Mouse (Mus musculus) inflammation-experienced regulatory T-cells, adult 6 months (primary cell): Measurements from ENCODE around the gene Alyref. TPM values are rescaled to one million over a fixed set of nuclear protein-coding genes. Genes with fewer than 3 reads are reported as not detected.
"Not testable (repeated sequence)": the region's sequence is repeated elsewhere in the genome, so short reads cannot be mapped to it uniquely, and the experiment has no call there.

Experiments
- ATAC-seq: one replicate; pipeline ENCODE4 v1.8.0; 2017
- polyA plus RNA-seq, 3 experiments: library from polyadenylated mRNA; unstranded; fragments of 100-300 nt; shearing (Covaris generic); gene quantifications; one replicate each; pipeline ENCODE4 v1.2.1; 2017

The Alyref gene
- polyA plus RNA-seq, 3 experiments from 2014 or later = 15.8 to 76.9 (median 47.7) TPM

DNA sequence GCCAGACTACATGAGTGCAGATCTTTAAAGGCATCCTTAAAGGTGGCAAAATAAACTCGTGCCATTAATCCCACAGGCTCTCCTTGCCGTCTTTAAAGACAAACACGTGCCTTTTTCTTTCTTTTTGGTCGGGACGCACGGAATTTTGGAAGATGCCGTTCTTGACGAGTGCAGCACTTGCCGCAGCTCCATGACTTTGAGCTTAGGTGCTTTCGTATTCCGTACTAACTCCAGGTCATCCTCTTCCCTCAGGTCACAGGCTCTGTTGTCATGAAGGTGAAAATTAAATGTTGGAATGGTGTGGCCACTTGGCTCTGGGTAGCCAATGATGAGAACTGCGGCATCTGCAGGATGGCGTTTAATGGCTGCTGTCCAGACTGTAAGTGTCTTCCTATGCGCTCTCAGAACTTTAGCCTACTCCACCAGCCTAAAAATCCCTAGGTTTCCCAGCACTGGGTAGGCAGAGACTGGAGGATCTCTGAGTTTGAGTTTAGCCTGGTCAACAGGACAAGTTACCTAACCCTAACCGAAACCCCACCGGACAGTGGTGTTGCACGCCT is 905 bp upstream of the Alyref start:
- no peak for ATAC-seq

DNA sequence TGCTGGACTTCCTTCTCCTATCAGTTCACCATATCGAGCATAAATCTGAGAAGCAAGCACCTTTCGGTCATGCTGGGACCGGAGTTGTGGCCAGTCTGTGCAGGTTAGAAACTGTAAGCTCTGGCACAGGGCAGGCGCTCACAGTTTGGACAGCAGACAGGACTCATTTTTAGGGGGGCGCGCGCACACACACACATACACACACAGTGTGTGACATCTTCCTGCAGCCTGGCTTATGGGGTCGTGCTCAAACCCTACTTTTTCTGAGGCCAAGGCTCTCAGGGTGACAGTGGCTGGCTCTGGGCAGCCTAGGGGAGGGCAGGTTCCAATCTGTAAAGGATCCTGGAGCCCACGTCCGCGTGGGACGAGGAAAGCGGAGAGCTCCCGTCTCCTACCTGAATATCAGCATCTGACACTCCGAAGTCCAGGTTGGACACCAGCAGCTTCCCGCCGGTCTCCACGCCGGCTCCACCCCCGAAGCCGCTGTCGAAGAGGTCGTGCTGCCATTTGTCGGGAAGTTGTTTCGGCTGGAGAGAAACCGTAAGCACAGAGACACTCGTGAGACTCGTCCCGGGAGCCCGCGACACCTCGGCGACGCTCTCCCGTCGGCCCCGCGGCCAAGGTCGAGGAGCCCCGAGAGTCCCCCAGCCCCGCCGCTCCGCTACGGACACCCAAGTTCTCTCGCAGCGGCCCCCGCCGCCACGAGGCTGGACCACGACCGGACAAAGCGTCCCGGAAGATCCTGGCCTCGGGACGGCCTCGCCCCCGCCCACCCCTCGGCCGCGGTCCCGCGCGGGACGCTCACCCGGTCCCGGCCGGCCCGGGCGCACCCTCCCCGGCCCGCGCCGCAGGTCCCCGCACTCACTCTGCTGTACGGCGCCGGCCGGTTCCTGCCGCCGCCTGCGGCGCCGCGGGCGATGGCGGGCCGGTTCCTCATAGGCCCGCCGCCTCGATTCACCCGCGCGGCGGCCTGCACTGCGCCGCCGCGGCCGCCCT is 627 bp downstream of the Alyref start:
- ATAC-seq = peak; percentile 19

DNA sequence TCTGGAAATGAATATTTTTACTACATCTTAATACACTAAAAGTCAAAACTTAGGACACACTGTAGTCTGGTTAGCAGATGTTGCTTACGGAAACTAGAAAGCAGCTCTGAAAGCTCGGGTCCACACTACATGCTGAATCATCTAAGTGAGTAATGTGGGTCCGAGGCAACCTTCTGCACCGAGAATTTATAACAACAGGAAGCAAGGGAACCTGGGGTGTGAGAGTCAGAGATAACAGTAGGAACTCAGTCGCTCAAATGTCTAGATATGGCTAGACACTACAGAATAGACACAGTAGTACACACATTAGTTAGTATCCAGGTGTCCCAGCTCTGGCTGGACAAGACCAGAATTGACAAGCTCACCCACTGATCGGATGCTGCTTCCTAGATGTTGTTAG is 9.6 kb downstream of the Alyref start:
- no peak for ATAC-seq

DNA sequence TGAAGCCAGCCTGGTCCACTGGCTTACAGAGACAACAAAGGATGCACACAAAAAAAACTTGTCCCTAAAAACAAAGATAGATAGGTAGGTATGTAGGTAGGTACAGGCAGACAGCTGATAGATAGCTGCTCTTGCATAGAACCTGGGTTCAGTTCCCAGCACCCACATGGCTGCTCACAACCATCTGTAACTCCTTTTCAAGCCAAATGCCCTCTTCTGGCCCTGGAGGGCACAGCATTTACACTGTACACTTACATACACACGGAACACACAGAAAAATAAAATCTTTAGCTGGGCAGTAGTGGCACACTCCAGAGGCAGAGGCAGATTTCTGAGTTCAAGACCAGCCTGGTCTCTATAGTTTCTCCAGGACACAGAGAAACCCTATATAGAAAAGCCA is 14.2 kb downstream of the Alyref start:
- no peak for ATAC-seq

DNA sequence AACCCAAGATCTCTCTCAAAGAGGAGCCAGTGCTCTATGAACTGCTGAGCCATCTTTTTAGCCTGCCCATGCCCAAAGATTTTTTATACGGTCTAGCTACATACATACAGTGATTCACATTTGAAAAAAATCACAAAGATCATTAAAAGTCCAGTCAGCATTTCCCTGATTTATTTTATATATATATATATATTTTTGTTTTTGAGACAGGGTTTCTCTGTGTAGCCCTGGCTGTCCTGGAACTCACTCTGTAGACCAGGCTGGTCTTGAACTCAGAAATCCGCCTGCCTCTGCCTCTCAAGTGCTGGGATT is 15.2 kb downstream of the Alyref start:
- ATAC-seq = not testable (repeated sequence)

DNA sequence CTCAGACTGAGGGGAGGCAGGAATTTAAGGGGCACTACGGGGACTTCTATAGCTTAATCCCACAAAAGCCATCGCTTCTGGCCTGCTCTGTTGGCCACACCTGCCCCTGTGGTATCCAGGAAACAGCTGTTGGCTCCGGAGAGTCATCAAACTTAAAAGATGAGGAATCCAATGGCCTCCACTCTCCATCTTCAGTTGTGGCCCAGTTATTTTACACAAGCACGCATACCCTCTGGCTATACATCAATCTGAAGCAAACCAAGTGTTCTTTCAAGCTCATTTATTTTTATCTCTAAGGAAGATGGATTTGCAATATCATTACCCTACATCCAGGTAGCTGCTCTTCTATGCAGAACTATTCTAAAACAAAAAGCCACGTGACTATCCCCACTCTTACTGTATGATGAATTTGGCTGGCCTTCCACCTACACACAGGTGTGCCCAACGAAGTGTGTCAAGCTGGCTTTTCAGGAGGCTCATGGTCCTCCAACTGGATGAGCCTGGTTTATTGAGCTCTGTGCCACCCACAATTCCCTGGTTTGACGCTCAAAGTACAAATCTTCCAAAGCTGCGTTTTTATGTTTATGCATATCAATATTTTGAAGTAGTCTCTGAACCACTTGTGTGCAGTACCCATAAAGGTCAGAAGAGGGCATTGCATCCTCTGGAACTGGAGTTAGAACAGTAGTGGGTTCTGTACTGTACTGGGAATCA is 15.7 kb downstream of the Alyref start:
- no peak for ATAC-seq

DNA sequence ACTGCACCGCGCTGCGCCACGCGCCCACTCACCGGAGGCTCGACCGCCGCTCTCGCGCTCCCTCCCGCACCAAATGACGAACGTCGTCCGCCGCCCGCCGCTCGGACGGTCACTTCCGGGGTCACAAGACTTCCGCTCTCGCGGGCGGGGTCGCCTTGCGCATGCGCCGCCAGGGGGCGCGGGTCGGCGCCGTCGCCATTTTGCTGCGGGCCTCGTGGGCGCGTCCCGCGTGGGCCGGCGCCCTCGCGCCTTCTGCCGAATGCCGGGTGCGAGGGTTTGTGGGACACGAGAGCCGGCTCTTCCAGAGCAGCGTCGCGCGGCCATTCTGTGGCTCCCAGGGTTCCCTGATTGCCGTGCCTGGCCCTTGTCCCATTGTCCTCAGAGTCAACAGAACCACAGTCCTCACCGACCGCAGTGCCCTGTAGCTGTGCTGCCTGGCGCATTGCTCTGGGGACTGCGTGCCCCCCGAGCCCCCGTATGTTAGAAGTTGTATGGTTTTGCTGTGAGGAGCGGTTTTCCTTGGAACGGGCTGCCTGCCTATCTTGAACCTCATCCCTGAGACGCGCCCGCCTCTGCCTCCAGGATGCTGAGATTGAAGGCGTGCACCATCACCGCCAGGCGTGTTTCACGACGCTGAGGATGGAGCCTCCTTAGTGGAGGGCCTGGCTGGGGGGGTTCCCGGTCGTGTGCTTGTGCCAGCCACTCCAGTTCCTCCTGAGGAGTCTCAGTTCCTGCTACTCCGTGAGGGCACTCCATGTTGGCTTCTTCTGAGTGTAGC is 16.5 kb downstream of the Alyref start, which contains the start of gene Arhgdia:
Gene Arhgdia, minus strand, starts transcription at position 135 of the 778 bp plus-strand sequence.
- peak; percentile 70 for ATAC-seq

DNA sequence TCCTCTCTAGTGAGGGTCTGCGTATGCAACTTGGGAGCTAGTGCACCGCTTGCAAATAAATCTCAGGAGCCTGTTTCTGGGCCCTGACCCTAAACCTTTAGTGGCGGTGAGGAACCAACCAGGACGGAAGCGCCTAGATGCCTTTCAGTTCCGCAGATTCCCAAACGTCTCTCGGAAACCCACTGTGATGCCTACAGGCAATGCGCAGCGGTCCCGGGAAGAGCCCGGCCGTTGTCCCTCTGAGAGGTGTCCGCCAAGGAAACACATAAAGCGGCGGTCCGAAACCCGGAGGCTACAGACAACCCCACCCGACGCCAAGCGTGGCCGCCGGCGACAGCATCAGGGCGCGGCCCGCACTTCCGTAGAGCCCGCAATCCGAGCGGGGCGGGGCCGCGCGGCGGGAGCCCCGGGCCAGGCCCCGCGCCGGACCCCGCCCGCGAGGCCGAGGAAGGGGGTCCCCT is 17.3 kb downstream of the Alyref start:
- ATAC-seq = no peak

DNA sequence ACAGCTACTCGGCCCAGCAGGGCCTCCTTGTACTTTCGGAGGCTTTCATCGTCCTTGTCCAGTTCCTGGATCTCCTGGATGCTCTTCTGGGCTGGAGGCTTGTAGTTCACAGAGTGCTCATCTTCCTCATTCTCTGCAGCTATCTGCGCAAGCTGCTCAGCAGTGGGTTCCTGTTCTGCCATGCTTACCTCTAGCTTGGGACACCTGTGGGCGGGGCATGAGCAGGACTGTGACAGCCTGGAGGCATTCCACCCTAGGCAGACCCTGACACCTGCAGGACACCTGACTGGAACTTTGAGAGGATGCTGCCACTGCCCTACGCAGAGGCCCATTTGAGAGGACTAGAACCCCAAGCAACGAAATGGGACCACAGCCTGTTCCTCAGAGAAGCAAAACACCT is 18.0 kb downstream of the Alyref start:
- no peak for ATAC-seq

DNA sequence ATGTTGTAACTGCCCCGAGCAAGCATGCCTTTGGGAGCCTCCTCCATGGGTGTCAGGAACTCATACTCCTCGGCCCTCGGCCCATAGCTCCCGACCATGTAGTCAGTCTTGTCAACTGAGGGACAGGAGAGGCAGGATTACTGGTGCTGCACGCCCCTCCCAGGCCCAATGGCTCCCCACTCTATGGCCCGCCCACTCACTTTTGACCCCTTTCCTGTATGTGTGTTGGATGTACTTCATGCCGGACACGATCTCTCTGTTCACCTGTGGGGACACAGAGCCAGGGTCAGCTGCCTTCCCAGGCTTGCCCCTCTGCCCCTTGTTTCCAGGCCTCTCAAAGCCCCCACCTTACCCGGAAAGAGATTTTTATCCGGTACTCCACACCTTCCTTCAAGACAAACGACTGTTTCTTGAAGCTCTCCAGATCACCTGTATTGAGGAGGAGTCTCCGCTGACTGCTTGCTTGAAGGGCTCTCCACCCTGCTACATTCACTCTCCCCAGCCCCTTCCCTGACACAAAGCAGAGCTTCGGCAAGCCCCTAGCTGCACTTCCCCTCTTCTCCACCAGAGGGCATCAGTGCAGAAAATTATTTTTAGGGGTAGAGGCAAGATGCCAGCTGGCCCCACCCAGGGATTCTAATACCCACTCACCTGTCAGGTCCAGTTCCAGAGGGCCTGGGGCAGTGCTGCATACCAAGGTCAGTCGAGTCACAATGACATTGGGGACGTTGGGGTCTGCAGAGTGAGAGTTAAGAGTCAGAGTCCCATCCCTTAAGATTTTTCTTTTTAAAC is 18.7 kb downstream of the Alyref start:
- ATAC-seq = peak; percentile 29

DNA sequence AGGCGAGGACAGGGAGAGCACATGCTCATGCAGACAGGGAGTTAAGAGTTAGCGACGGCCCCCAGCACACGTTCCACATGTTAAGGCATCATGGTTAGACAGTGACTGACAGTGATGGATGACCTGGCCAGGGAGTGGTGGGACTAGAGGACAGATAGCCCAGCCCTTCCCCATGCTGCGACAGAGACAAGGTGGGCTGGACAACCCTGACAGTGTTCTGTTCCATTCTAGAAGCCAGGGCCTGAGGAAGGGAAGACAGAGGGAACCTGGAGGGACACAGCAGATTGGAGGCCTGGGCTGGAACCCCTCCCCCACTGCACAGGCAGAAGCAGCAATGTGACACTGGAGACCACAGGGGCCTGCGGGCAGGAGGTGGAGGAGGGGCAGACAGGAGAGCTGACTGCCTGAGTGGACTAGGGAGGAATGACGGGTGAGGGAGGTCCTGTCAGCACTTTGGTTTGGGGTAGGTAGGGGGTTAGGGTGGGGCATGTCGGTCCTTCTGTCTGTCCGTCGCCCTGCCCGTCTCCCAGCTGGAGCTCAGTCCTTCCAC is 19.4 kb downstream of the Alyref start:
- ATAC-seq = no peak

DNA sequence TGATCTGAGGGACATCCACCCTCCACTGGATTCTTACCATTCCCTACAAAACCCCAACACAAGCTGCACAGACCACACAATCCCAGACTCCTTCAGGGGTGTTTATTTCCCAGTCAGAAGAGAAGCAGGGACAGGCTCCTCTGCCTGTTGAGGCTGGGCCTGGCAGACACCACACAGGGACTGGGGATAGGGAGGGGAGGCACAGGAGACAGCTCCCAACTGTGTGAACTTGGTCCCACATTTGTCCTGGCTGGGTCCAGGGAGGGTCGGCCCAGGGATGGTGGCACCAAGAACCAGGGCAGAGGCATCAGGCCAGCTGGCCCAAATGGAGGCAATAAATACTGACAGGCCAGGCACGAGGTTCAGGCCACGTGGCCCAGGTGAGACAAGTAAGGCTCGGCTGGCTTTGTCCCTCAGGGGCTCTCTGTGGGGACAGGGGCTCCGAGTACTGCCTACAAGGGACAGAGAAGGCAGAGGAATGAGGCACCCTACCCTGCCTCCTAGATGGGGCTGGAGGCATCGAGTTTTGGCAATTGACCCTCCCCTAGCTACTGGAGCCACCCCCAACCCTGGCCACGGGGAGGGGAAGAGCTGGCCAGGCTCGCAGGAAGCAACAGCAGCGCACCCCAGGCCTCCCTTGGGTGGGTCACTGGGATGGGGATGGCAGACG is 20.0 kb downstream of the Alyref start:
- ATAC-seq = no peak

DNA sequence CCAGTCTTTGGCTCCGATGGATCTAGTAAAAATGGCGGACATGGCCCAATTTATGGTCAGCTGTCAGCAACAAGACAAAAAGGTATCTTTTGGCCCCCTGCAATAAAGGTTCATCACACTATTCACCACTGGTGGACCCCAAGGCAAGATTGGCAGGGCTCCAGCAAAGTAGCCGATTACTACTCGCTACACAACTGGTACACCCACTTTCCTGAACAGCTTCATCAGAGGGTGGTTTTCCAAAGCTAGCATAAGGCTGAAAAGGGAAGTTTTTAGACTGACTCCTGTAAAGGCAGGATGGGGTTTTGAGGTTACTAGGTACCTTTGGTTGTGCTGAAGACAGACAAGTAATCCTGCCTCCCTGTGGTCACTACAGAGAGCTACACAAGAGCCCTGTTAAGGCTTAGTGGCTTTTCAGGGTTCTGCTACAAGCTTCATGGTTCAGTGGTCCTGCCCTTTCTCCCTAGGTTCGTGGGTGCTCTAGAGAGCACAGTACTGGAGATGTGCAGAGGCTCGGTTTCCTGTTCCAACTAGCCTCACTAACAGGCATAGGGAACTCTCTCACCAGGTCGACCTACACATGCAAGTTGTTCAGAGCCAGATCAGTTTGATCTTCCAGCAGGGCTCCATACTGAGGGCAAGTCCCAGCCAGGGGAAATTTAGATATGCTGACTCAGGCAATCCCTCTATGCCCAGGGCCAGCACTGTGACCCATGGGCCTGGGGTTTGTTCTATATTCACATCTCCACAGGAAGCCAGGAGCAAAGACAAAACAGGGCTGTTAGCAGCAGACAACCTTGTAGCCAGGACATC is 20.7 kb downstream of the Alyref start:
- no peak for ATAC-seq

DNA sequence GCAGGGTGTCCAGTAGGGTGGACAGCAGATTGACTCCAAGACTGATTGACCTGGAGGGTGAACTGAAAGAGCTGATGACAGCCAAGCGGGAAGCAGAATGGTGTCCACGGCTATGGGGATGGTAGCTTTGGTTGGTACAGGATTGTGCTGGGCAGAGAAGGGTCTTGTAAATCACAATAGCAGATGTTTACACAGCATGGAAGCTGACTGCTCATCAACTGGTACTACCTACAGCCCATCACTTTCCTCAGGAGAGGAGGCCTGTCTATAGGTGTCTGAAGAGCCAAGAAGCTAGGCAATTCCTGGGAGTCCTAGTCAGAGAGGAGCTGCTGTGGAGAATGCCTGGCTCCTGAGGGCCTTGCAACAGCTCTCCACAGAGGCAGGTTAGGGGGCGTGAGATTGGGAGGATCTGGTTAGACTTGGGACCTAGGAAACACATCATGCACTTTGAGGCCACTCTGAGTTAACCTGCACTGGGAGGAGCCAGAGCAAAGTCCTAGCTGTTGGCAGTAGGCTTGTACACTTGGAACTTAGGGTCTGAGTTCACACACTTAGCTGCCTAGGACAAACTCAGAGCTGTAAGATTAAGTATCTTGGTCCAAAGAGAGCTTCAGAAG is 21.7 kb downstream of the Alyref start:
- ATAC-seq = no peak

DNA sequence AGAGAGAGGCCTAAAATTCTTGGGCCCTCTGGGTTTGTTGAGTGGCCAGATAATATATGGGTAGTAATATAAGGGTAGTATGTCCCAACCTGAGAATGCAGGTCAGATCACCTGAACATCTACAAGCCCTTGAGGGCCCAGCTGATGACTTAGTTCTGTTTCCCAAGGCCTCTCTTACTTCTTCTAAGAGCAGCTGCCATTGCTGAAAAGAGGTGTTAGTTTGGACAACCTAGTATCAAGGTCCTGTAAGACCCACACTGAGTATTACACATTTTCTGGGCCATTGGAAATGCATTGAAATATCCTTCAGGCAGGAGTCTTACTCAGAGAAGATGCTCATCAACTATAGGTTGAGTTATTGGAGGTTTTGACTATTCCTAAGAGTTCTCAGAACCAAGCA is 22.2 kb downstream of the Alyref start:
- no peak for ATAC-seq

DNA sequence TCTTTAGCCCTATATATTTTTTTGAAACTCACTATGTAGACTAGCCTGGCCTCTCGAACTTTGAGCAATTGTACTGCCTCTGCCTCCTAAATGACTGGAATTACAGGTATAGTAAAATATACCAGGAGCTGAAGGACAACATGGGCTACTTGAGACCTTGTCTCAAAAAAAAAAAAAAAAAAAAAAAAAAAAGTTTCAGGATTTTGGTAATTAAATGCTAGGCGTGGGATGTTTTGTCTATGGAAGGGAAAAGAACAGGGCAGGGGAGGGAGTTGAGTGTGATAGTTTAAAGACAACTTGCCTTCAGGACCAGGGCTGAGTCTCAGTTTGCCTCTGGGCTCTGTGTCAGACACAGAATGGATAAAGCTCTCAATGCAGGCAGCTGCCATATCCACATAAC is 23.1 kb downstream of the Alyref start:
- ATAC-seq = no peak

DNA sequence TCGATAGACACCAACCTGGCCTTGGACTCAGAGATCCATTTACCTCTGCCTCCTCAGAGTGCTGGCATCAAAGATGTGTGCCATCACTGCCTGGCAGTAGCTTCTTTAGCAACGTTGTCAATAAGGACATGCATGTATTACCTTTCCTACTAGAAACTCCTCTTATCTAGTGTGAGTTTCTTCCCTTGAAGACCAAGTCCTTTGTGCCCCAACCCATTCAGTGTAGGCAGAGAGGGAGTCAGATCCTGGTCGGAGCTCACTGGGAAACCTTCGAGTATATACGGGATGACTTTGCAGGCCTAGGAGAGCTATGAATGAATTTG is 23.9 kb downstream of the Alyref start:
- ATAC-seq = no peak

DNA sequence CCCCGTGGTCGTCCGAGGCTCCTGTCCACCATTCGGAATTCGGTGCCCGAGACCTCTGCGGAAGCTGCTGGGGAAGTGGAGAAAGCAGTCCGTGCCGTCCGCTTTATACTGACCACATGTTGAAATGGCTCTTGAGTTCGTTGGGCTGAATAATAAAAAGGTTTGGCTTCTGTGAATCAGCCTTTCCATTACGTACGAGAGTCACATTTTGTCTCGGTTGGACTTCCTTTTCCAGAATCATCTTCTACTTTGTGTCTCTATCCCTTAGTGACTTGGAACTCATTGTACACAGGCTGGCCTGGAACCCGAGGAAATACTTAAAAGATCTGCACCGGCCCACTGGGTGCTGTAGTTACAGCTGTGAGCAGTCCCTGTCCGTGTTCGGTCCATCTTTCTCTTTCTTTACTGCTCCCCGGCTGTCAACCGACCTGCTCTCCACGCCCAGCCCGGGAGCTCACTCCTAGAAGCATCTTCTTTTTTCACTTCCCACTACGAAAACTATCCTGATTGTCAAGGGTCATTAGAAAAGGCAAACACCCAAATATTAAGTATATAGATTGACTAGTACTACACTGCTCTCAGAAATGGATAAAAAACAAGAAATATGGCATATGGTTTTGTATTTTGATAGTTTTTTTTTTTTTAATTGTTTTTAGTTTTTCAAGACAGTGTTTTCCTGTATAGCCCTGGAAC is 24.4 kb downstream of the Alyref start:
- ATAC-seq = peak; percentile 37
